Mouse (Mus musculus) intestine, embryonic 15.5 days (tissue): ENCODE data around the gene Cachd1. TPM values are rescaled to one million over a fixed set of nuclear protein-coding genes. Genes with fewer than 3 reads are reported as not detected.

ENCODE experiments used
- ATAC-seq: fragments of 200-750 bp; cut with Nextera tagmentation; 2 replicates; pipeline ENCODE4 v1.8.0; 2017; ENCODE audit warnings: moderate TSS enrichment, moderate library complexity
- H3K27ac ChIP-seq: fragments of 300-500 bp; sonication (generic); 2 replicates; pipeline ENCODE4 v1.5.1; 2015; ENCODE audit warnings: mild to moderate bottlenecking, inconsistent platforms
- H3K27me3 ChIP-seq: fragments of 300-500 bp; sonication (generic); replicated peaks from 2 replicates; pipeline ENCODE4 v1.6.1; 2015; ENCODE audit warnings: inconsistent platforms
- H3K36me3 ChIP-seq: fragments of 300-500 bp; sonication (generic); 2 replicates; pipeline ENCODE4 v1.6.1; 2015; ENCODE audit warnings: inconsistent platforms
- H3K4me1 ChIP-seq: fragments of 300-500 bp; sonication (generic); replicated peaks from 2 replicates; pipeline ENCODE4 v1.6.1; 2015; ENCODE audit warnings: inconsistent platforms
- H3K4me2 ChIP-seq: fragments of 300-500 bp; sonication (generic); replicated peaks from 2 replicates; pipeline ENCODE4 v1.6.1; 2015; ENCODE audit warnings: mild to moderate bottlenecking, inconsistent platforms
- H3K4me3 ChIP-seq: fragments of 300-500 bp; sonication (generic); replicated peaks from 2 replicates; pipeline ENCODE4 v1.5.1; 2015; ENCODE audit warnings: inconsistent platforms
- H3K9ac ChIP-seq: fragments of 300-500 bp; sonication (generic); 2 replicates; pipeline ENCODE4 v1.6.1; 2015; ENCODE audit warnings: inconsistent platforms
- H3K9me3 ChIP-seq: fragments of 300-500 bp; sonication (generic); 2 replicates; pipeline ENCODE4 v1.6.1; 2016; ENCODE audit warnings: inconsistent platforms
- WGBS: fragments of 180-500 bp; shearing (Covaris S2); methylation state at CpG from one replicate; pipeline ENCODE4 v1.1.7; 2015; 5-methylcytosine and 5-hydroxymethylcytosine counted together
- polyA plus RNA-seq: library from polyadenylated mRNA; unstranded; fragments of >200 nt; fragmentation: Nextera tagmentation; extraction: Ambion mirVana; gene quantifications from 2 replicates; pipeline ENCODE4 v1.2.1, GENCODE M21; 2015

Cachd1 gene
- polyA plus RNA-seq, 1 experiment from 2014 or later, result 13.4 TPM

GRCm38 (mm10) chr4:100913666-100914065, 137.2 kb downstream of the Cachd1 start:
- H3K27ac ChIP-seq, result no peak overlapping the region
- H3K9ac ChIP-seq, result no peak overlapping the region
- no peaks in the 10 kb centered on the region for H3K36me3 ChIP-seq
- H3K9me3 ChIP-seq, result no peaks in the 10 kb centered on the region
- H3K4me3 ChIP-seq, result no peak overlapping the region
- 78% methylated on average over 4 of the region's 4 CpGs for WGBS
- 0 out of 2 replicates have a peak, but pooled peaks cover 15% of the 10 kb centered on the region for H3K4me1 ChIP-seq
- H3K4me2 ChIP-seq, result no peak overlapping the region
- no peaks in the 10 kb centered on the region for H3K27me3 ChIP-seq
- ATAC-seq, result no peak

GRCm38 (mm10) chr4:100914532-100914931, 138.1 kb downstream of the Cachd1 start:
- Histone ChIP-seq H3K27ac (no peak overlapping the region), H3K27me3 (no peaks in the 10 kb centered on the region), H3K9ac (no peak overlapping the region), H3K9me3 (no peaks in the 10 kb centered on the region), H3K36me3 (no peaks in the 10 kb centered on the region), H3K4me2 (no peak overlapping the region), H3K4me3 (no peak overlapping the region), H3K4me1 (0 out of 2 replicates have a peak, but pooled peaks cover 15% of the 10 kb centered on the region)
- no peak for ATAC-seq
- WGBS, result 33% methylated on average over 3 of the region's 3 CpGs

DNA sequence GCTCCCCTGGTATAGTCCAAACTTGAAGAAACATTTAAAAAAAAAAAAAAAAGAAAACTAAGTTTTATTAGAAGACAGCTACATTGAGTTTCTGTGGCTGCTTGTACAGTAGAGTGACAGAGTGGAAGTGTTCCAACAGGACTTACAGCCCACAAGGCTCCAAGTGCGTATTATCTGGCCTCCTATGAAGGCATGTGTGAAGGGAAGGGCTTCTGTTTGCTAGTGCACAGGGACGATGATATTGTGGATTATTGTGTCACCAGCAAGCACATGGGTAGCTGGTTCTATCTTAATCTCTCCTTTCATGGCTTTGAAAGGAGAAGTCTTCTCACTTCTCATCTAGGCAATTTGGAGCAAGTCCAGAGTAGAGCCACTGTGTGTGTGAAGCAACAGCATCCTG, 138.6 kb downstream of the Cachd1 start:
- Histone ChIP-seq H3K4me1 (0 out of 2 replicates have a peak, but pooled peaks cover 15% of the 10 kb centered on the region), H3K4me2 (no peak overlapping the region), H3K9me3 (no peaks in the 10 kb centered on the region), H3K36me3 (no peaks in the 10 kb centered on the region), H3K4me3 (no peak overlapping the region), H3K27ac (no peak overlapping the region), H3K27me3 (no peaks in the 10 kb centered on the region), H3K9ac (no peak overlapping the region)
- ATAC-seq, result no peak
- 51% methylated on average over 2 of the region's 2 CpGs for WGBS

DNA sequence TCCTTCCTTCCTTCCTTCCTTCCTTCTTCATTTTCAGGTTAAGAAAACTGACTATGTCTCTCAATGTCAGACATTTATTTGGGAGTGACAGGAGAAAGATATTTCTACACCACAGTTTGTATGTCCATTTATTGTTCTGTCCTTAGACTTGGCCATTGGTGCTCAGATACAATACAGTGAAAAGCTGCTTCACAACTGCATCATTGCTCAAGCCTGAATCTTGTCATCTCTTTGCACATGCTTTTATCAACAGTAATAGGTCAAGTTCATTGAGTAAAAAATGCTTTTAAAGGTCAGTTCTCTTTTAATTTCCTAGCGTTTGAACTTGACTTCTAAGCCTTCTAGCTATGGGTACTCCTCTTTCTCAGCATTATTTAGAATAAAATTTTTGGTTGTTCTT, 141.0 kb downstream of the Cachd1 start:
- no peak overlapping the region for H3K4me2 ChIP-seq
- H3K36me3 ChIP-seq, result no peaks in the 10 kb centered on the region
- no peaks in the 10 kb centered on the region for H3K27me3 ChIP-seq
- no peaks in the 10 kb centered on the region for H3K9me3 ChIP-seq
- peaks cover 9% of the 10 kb centered on the region; the same call in 1 of the 2 replicates for H3K4me1 ChIP-seq
- H3K9ac ChIP-seq, result no peak overlapping the region
- no peak for ATAC-seq
- no peak overlapping the region for H3K27ac ChIP-seq
- no peak overlapping the region for H3K4me3 ChIP-seq
- WGBS, result 88% methylated on average over 1 of the region's 1 CpGs

GRCm38 (mm10) chr4:100920413-100920812, 143.9 kb downstream of the Cachd1 start:
- WGBS, result 81% methylated on average over 1 of the region's 1 CpGs
- Histone ChIP-seq H3K9me3 (no peaks in the 10 kb centered on the region), H3K36me3 (no peaks in the 10 kb centered on the region), H3K9ac (no peak overlapping the region), H3K27ac (no peak overlapping the region), H3K4me2 (no peak overlapping the region), H3K4me3 (no peak overlapping the region), H3K4me1 (peaks cover 19% of the 10 kb centered on the region), H3K27me3 (no peaks in the 10 kb centered on the region)
- no peak for ATAC-seq

DNA sequence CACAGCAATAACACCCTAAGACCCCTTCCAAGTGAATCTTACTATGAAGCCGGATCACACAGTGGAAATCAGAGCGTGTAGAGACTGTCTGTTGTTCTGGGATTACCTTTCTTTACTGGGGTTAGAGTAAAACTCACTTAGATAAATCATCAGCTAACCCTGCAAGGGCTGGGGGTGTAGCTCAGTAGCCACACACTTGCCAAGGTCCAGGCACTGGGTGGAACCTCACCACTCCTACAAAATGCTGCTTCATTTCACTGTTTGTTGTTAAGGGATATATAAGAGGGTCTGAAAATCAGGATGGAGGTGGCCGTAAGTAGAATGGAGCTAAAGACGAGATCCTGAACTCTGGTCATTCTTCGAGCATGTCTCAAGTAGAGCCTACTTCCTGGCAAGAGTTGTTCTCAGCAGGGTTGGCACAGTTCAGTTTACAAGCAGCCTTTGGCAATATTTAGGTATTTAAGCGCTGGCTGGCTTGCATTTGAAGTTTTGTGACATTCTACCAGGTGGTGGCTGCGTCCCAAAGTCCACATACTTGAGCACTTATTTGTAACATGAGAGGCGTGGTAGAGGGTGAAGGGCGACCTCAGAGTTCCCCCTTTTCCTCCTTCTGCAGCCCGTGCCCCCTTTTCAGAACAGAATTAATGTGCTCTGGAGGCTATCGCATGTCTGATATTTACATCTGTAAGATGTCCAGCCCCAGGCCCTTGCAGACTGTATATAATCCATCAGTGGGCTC, 146.5 kb downstream of the Cachd1 start:
- Histone ChIP-seq H3K27ac (no peak overlapping the region; the same call in 1 of the 2 replicates), H3K4me3 (no peak overlapping the region), H3K4me1 (peaks cover 19% of the 10 kb centered on the region), H3K36me3 (no peaks in the 10 kb centered on the region), H3K4me2 (no peak overlapping the region), H3K9ac (no peak overlapping the region), H3K27me3 (no peaks in the 10 kb centered on the region), H3K9me3 (no peaks in the 10 kb centered on the region)
- WGBS, result 52% methylated on average over 11 of the region's 11 CpGs
- no peak for ATAC-seq

DNA sequence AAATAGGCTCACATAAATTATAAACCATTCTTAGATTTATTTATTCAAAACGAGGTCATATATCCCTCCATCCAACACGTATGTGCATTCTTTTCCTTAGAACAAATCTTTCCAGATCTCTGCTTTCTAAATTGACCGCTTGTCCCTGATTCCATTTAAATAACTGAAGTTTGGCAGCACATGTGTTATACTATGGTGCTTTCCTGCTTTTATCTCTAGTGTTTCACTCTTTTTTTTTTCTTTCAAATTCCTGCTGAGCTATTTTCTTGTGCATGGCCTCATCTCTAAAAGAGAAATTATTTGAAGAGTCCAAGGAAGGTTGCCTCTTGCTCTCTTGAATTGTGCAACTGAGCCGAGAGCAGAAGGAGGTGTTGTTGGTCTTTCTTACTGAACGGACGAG, 147.1 kb downstream of the Cachd1 start:
- H3K27ac ChIP-seq, result 0 out of 2 replicates have a peak overlapping the region, but pooled peaks have one; percentile 51
- H3K4me3 ChIP-seq, result no peak overlapping the region
- ATAC-seq, result no peak
- no peaks in the 10 kb centered on the region for H3K27me3 ChIP-seq
- H3K4me2 ChIP-seq, result no peak overlapping the region
- no peaks in the 10 kb centered on the region for H3K36me3 ChIP-seq
- H3K9me3 ChIP-seq, result no peaks in the 10 kb centered on the region
- WGBS, result 41% methylated on average over 6 of the region's 6 CpGs
- peaks cover 19% of the 10 kb centered on the region for H3K4me1 ChIP-seq
- no peak overlapping the region for H3K9ac ChIP-seq

- 0 out of 2 replicates have a peak overlapping the region, but pooled peaks have one; percentile 51 for H3K27ac ChIP-seq
- H3K4me1 ChIP-seq, result peaks cover 19% of the 10 kb centered on the region
- ATAC-seq, result peak; percentile 74
- 51% methylated on average over 4 of the region's 4 CpGs for WGBS
- H3K9ac ChIP-seq, result no peak overlapping the region
- H3K36me3 ChIP-seq, result no peaks in the 10 kb centered on the region
- no peak overlapping the region for H3K4me3 ChIP-seq
- no peak overlapping the region for H3K4me2 ChIP-seq
- no peaks in the 10 kb centered on the region for H3K9me3 ChIP-seq
- no peaks in the 10 kb centered on the region for H3K27me3 ChIP-seq
Measured at GRCm38 (mm10) chr4:100924276-100924675, 147.8 kb downstream of the Cachd1 start.

DNA sequence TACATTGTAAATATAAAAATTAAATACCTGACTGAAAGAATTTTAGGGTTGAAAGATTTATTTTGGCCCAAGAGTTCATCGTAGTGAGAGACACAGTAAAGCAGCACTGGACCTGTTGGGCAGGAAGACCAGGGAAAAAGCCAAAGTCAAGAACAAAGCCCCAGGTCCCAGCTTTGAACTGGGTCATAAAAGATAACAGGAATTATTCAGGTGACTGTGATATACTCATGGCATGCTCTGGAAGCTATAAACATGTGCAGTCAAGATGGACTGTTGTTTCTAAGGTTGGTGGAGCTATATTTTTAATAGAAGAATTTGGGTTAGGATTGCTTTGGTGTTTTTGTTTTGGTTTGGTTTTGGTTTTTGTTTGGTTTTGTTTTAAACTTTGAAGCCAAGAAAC, 148.7 kb downstream of the Cachd1 start:
- Histone ChIP-seq H3K4me1 (peaks cover 19% of the 10 kb centered on the region), H3K27ac (no peak overlapping the region), H3K4me2 (no peak overlapping the region), H3K4me3 (no peak overlapping the region), H3K36me3 (no peaks in the 10 kb centered on the region), H3K27me3 (no peaks in the 10 kb centered on the region), H3K9me3 (no peaks in the 10 kb centered on the region), H3K9ac (no peak overlapping the region)
- peak; percentile 55 for ATAC-seq
- 67% methylated on average over 1 of the region's 1 CpGs for WGBS

GRCm38 (mm10) chr4:100926608-100927007, 150.1 kb downstream of the Cachd1 start:
- no peak for ATAC-seq
- no peaks in the 10 kb centered on the region for H3K27me3 ChIP-seq

DNA sequence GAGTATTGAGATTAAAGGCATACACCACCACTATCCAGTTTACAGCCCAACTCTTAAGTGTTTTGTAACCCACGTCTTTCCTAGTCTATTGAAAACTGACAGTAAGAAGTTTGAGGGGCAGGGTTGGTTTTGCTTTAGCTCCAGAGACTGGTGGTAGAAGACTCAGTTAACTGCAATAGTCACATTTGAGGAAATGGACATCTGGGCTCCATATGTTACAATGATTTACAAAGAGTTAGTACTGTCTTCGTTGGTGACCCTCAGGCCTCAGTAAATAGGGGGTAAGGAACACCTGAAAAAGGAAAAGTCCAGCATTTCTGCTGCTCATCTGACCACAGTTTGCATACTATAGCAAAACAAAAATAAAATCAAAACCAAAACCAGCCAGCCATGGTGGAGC, 150.6 kb downstream of the Cachd1 start:
- no peaks in the 10 kb centered on the region for H3K9me3 ChIP-seq
- no peaks in the 10 kb centered on the region for H3K36me3 ChIP-seq
- H3K4me2 ChIP-seq, result no peak overlapping the region
- H3K9ac ChIP-seq, result no peak overlapping the region
- no peaks in the 10 kb centered on the region for H3K27me3 ChIP-seq
- no peak overlapping the region for H3K27ac ChIP-seq
- H3K4me3 ChIP-seq, result no peak overlapping the region
- 52% methylated on average over 2 of the region's 2 CpGs for WGBS
- no peak for ATAC-seq
- peaks cover 19% of the 10 kb centered on the region for H3K4me1 ChIP-seq

More at GRCm38 (mm10) chr4:100926608-100927007, 150.1 kb downstream of the Cachd1 start:
- Histone ChIP-seq H3K4me1 (peaks cover 19% of the 10 kb centered on the region), H3K27ac (no peak overlapping the region), H3K4me3 (no peak overlapping the region), H3K36me3 (no peaks in the 10 kb centered on the region), H3K9ac (no peak overlapping the region), H3K9me3 (no peaks in the 10 kb centered on the region), H3K4me2 (no peak overlapping the region)
- 54% methylated on average over 3 of the region's 3 CpGs for WGBS

DNA sequence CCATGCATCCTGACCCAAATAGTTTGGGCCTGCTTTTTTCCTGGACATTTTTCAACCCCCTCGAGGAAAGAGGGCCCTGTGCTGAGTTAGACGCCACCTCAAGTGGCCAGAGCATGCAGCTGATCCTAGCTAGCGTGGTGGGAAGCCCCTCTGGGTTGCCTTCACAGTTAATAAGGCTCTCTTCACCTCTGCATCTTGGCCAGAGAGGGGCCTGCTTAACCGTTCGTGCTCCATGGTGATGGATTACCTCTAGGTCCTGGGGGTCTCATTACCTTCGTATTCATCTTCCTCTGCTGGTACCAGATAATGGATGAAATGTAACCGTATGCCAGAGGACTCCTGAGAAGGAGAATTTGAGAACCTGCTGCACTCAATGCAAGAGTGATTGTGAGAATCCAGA, 167.2 kb downstream of the Cachd1 start:
- Histone ChIP-seq H3K36me3 (0 out of 2 replicates have a peak, but pooled peaks cover 2% of the 10 kb centered on the region), H3K9ac (no peak overlapping the region), H3K9me3 (no peaks in the 10 kb centered on the region), H3K27me3 (no peaks in the 10 kb centered on the region), H3K27ac (no peak overlapping the region), H3K4me1 (no peaks in the 10 kb centered on the region), H3K4me2 (no peak overlapping the region), H3K4me3 (no peak overlapping the region)
- 63% methylated on average over 7 of the region's 7 CpGs for WGBS
- ATAC-seq, result no peak

DNA sequence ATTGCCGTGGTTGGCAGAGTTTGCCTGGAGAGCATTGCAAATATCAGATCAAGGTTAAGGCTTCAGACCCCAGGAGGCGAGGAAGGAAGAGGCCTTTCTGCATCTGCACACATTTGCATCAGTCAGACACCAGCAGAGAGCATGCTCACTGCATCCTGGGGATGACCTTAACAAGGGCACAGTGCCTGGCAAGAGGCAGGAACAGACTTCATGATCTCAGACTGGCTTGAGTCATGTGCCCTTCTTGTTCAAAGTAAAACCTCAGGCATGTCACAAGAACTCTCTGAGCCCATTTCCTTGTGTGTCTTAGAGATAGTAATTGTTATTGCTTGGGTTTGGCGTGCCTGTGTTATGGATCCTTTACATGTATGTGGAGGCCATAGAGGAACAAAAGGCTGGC, 167.8 kb downstream of the Cachd1 start:
- H3K4me3 ChIP-seq, result no peak overlapping the region
- 56% methylated on average over 3 of the region's 3 CpGs for WGBS

More for the DNA sequence above, 167.8 kb downstream of the Cachd1 start:
- H3K9ac ChIP-seq, result no peak overlapping the region
- no peaks in the 10 kb centered on the region for H3K27me3 ChIP-seq
- no peak overlapping the region for H3K4me2 ChIP-seq
- H3K9me3 ChIP-seq, result no peaks in the 10 kb centered on the region
- no peaks in the 10 kb centered on the region for H3K4me1 ChIP-seq
- ATAC-seq, result no peak
- H3K36me3 ChIP-seq, result 0 out of 2 replicates have a peak, but pooled peaks cover 2% of the 10 kb centered on the region
- H3K27ac ChIP-seq, result no peak overlapping the region
